Mouse (Mus musculus): ENCODE results near the gene Frs3. TPM values are rescaled to one million over a fixed set of nuclear protein-coding genes. Genes with fewer than 3 reads are reported as not detected.

Gene Frs3
- total RNA-seq, 2 experiments from 2014 or later, result 31.2 to 31.4 TPM

Other genes with a start within 250 kb of the Frs3 start
- gene Taf8, start 186.7 kb upstream of the Frs3 start, total RNA-seq (2021), result 10 to 100 TPM; 16.7 to 17.0 TPM
- 10 to 100 TPM; 34.7 to 39.6 TPM for gene Ccnd3, start 184.0 kb upstream of the Frs3 start, total RNA-seq (2021)
- 10 to 100 TPM; 24.5 to 24.9 TPM for gene Bysl, start 77.5 kb upstream of the Frs3 start, total RNA-seq (2021)
- gene Med20, start 77.4 kb upstream of the Frs3 start, total RNA-seq (2021), result 10 to 100 TPM; 23.9 to 24.8 TPM
- 10 to 100 TPM in 1 of 2 experiments, 1 to 10 TPM in 1; 6.6 to 10.1 TPM for gene Gm20517, start 77.4 kb upstream of the Frs3 start, total RNA-seq (2021)
- 10 to 100 TPM; 11.3 to 13.2 TPM for gene Usp49, start 58.3 kb upstream of the Frs3 start, total RNA-seq (2021)
- gene Tomm6, start 644 bp upstream of the Frs3 start, total RNA-seq (2021), result 100 to 1,000 TPM; 221 to 257 TPM
- 1 to 10 TPM; 4.4 to 5.7 TPM for gene Gm21981, start 5.4 kb downstream of the Frs3 start, total RNA-seq (2021)
- gene Prickle4, start 5.7 kb downstream of the Frs3 start, total RNA-seq (2021), result 1 to 10 TPM; 1.9 to 4.3 TPM
- not detected for gene Pgc, start 37.8 kb downstream of the Frs3 start, total RNA-seq (2021)
- gene Tfeb, start 48.0 kb downstream of the Frs3 start, total RNA-seq (2021), result 10 to 100 TPM in 1 of 2 experiments, 1 to 10 TPM in 1; 8.4 to 12.7 TPM
- 1 to 10 TPM; 1.3 to 2.0 TPM for gene Mdfi, start 145.7 kb downstream of the Frs3 start, total RNA-seq (2021)
- 10 to 100 TPM; 51.1 to 57.6 TPM for gene Foxp4, start 235.6 kb downstream of the Frs3 start, total RNA-seq (2021)